Mouse (Mus musculus) pancreas, adult 10 weeks (tissue): Measurements from ENCODE around the gene Msl3l2. TPM values are rescaled to one million over a fixed set of nuclear protein-coding genes. Genes with fewer than 3 reads are reported as not detected.

Source experiments
- polyA plus RNA-seq: library from polyadenylated mRNA; stranded (reverse); fragments of 350-450 nt; fragmentation: Illumina TruSeq; extraction: RNeasy Lipid Tissue Mini Kit (QIAGEN cat#74804); gene quantifications from one replicate; pipeline ENCODE4 v1.2.3, GENCODE M21; 2015; ENCODE audit warnings: low read depth, low replicate concordance; ENCODE audit not compliant: insufficient read depth

Msl3l2 gene
- polyA plus RNA-seq, result 1.0 TPM

DNA sequence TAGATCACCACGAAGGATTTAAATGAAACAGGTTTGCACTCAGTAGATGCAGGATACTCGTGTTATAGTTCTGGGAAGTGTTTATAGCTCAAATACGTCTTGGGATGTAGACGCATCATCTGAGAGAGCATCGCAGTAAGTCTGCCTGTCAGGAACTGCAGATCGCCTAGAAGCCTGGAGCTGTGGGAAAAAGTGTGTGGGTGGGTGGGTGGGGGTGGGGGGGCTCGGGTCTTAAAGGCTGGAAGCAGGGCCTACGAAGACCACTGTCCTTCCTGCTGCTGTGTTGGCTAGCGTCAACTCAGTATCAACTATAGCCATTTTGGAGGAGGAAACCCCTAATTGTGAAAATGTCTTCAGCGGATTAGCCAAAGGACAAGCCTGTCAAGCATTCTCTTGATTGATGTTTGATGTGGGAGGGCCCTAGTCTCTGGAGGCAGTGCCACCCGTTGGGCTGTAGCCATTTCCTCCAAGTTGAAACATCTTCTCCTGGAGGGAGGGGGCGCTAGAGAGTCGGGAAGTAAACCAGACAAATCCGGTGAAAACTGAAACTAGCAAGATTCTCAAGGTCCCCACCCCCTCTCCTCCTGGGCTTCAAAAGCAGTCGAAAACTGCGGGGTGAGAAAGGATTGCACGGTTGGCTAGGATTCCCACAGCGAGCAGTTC lies at the start of gene Msl3l2:
Gene Msl3l2 (plus strand): TSS at position 585 of the 663 bp plus-strand sequence.

Other genes with a start within 250 kb of the Msl3l2 start
- 1.2 TPM for gene Tbc1d32, start 121.8 kb downstream of the Msl3l2 start, polyA plus RNA-seq